Mouse (Mus musculus): Measurements from ENCODE around the gene Exo5. TPM values are rescaled to one million over a fixed set of nuclear protein-coding genes. Genes with fewer than 3 reads are reported as not detected.

Gene Exo5
- polyA plus RNA-seq, 1 experiment, result 11.7 TPM

DNA sequence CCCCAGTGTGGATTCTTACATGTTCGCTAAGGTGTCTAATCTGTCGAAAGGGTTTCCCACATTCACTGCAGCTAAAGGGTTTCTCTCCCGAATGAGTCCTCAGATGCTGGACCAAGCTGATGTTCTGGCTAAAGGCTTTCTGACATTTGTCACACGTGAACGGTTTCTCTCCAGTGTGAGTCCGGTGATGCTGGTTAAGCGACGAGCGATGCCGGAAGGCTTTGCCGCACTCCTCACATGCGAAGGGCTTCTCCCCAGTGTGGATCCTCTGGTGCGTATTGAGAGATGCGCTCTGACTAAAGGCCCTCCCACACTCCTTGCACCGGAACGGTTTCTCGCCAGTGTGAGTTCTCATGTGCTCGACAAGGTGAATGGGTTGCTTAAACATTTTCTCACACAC is 5.9 kb upstream of the Exo5 start:
- Histone ChIP-seq H3K4me3 (ENCODE audit: control insufficient read depth, insufficient read depth, low read length) (no peak overlapping the region), H3K27ac (ENCODE audit: control insufficient read depth, insufficient read depth, low read length) (no peak overlapping the region), H3K36me3 (ENCODE audit: control insufficient read depth, insufficient read depth, low read length) (no peaks in the 10 kb centered on the region), H3K4me1 (replicated peaks; ENCODE audit: control insufficient read depth, insufficient read depth, low read length) (no peaks in the 10 kb centered on the region), H3K27me3 (ENCODE audit: control insufficient read depth, insufficient read depth, low read length) (no peaks in the 10 kb centered on the region)
- 97% methylated on average over 18 of the region's 18 CpGs for WGBS
- TF ChIP-seq POLR2A (IDR thresholded peaks at IDR 0.05; ENCODE audit: control insufficient read depth, extremely low read depth, insufficient read depth, low read length, poor library complexity) (no peak), CTCF (IDR thresholded peaks at IDR 0.05; ENCODE audit: borderline replicate concordance, control insufficient read depth, extremely low read depth, insufficient read depth, low read length, poor library complexity) (no peak)
- no peak for DNase-seq

DNA sequence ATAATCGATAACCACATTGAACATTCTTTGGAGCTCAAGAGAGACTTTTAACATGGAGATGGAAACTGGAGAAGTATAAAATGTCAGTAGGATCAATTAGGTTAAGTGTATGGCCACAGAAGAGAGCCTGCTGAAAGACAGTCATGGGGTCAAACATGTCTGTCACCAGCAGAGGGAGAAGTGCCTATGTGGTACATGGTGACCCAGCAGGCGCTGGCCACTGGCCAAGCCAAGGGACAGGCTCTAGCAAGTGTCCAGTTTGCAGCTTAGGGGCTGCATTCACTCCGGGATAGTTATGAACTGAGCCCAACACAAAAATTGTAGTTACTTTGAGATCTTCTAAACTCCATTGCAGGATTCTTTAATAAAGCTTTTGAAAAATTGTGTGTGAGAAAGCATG is 3.9 kb upstream of the Exo5 start:
- H3K4me1 ChIP-seq (replicated peaks; ENCODE audit: control insufficient read depth, insufficient read depth, low read length), result no peaks in the 10 kb centered on the region
- no peaks in the 10 kb centered on the region for H3K27me3 ChIP-seq (ENCODE audit: control insufficient read depth, insufficient read depth, low read length)
- no peaks in the 10 kb centered on the region for H3K36me3 ChIP-seq (ENCODE audit: control insufficient read depth, insufficient read depth, low read length)
- no peak for TF ChIP-seq CTCF (IDR thresholded peaks at IDR 0.05; ENCODE audit: borderline replicate concordance, control insufficient read depth, extremely low read depth, insufficient read depth, low read length, poor library complexity)
- TF ChIP-seq POLR2A (IDR thresholded peaks at IDR 0.05; ENCODE audit: control insufficient read depth, extremely low read depth, insufficient read depth, low read length, poor library complexity), result no peak
- WGBS, result 94% methylated on average over 3 of the region's 3 CpGs
- no peak overlapping the region for H3K27ac ChIP-seq (ENCODE audit: control insufficient read depth, insufficient read depth, low read length)
- DNase-seq, result no peak
- H3K4me3 ChIP-seq (ENCODE audit: control insufficient read depth, insufficient read depth, low read length), result no peak overlapping the region

DNA sequence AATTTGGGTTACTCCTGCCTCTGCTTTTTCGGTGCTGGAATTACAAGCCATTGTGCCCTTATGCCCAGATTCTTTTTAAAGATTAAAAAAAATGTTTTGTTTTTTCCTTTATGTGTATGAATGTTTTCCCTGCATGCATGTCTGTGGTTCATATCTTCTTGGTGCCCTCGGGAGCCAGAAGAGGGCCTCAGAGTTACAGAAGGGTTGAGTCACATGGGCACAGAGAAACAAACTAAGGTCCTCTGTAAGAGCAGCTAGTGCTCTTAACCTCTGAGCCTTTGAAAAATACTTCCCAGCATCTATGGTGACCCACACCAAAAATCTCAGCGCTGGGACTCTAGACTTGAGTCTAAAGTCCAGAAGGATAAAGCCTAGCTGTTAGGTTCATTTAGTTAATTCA is 569 bp upstream of the Exo5 start:
- peak overlapping the region; percentile 93; the same call in 1 of the 2 replicates for H3K4me3 ChIP-seq (ENCODE audit: control insufficient read depth, insufficient read depth, low read length)
- 12% methylated on average over 3 of the region's 3 CpGs for WGBS
- H3K27ac ChIP-seq (ENCODE audit: control insufficient read depth, insufficient read depth, low read length), result peak overlapping the region; percentile 66
- peaks cover 8% of the 10 kb centered on the region for H3K36me3 ChIP-seq (ENCODE audit: control insufficient read depth, insufficient read depth, low read length)
- H3K27me3 ChIP-seq (ENCODE audit: control insufficient read depth, insufficient read depth, low read length), result no peaks in the 10 kb centered on the region
- no peaks in the 10 kb centered on the region; the same call in 1 of the 2 replicates for H3K4me1 ChIP-seq (replicated peaks; ENCODE audit: control insufficient read depth, insufficient read depth, low read length)
- peak; percentile 65 for DNase-seq
- no peak for TF ChIP-seq CTCF (IDR thresholded peaks at IDR 0.05; ENCODE audit: borderline replicate concordance, control insufficient read depth, extremely low read depth, insufficient read depth, low read length, poor library complexity)
- TF ChIP-seq POLR2A (IDR thresholded peaks at IDR 0.05; ENCODE audit: control insufficient read depth, extremely low read depth, insufficient read depth, low read length, poor library complexity), result no peak

DNA sequence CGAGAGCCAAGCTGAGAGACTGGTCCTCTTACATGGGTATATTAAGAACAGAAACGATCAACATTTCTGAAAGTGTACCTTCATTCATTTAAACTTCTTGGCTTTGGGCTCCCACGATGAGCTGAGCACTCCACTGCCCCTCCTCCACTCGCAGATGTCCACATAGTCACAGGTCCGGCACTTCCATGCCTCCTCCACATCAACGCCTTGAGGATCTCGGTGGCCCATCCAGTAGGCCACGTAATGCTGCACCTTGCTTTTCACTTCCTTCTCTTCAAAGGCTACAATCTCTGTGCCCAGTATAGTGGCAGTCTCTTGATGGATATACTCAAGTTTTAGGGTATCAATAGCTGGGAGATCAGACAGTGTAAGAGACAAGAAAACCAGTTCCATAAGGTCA is 3.4 kb downstream of the Exo5 start:
- H3K4me1 ChIP-seq (replicated peaks; ENCODE audit: control insufficient read depth, insufficient read depth, low read length), result no peaks in the 10 kb centered on the region; the same call in 1 of the 2 replicates
- no peaks in the 10 kb centered on the region for H3K27me3 ChIP-seq (ENCODE audit: control insufficient read depth, insufficient read depth, low read length)
- H3K4me3 ChIP-seq (ENCODE audit: control insufficient read depth, insufficient read depth, low read length), result no peak overlapping the region
- 97% methylated on average over 8 of the region's 8 CpGs for WGBS
- DNase-seq, result no peak
- H3K36me3 ChIP-seq (ENCODE audit: control insufficient read depth, insufficient read depth, low read length), result peaks cover 8% of the 10 kb centered on the region
- TF ChIP-seq CTCF (IDR thresholded peaks at IDR 0.05; ENCODE audit: borderline replicate concordance, control insufficient read depth, extremely low read depth, insufficient read depth, low read length, poor library complexity) (no peak), POLR2A (IDR thresholded peaks at IDR 0.05; ENCODE audit: control insufficient read depth, extremely low read depth, insufficient read depth, low read length, poor library complexity) (no peak)
- H3K27ac ChIP-seq (ENCODE audit: control insufficient read depth, insufficient read depth, low read length), result no peak overlapping the region

DNA sequence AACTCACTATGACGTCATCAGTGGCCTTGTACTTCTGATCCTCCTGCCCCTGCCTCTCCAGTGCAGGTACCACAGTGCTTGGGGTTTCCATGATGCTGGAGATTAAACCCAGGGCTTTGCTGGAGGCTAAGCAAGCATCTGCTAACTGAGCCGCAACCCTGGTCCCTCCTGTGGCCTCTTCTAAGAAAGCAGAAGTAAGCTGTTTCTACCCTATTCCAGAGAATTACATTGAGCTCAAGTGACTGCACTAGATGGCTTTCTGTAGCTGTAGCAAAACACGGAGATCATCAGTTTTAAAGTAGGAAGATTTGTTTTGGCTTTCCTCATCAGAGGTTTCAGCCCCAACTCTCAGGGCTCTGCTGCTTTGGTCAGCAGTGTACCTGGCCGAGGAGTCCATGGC is 10.3 kb downstream of the Exo5 start:
- no peak overlapping the region for H3K4me3 ChIP-seq (ENCODE audit: control insufficient read depth, insufficient read depth, low read length)
- H3K27me3 ChIP-seq (ENCODE audit: control insufficient read depth, insufficient read depth, low read length), result no peaks in the 10 kb centered on the region
- no peak for TF ChIP-seq POLR2A (IDR thresholded peaks at IDR 0.05; ENCODE audit: control insufficient read depth, extremely low read depth, insufficient read depth, low read length, poor library complexity)
- no peak for TF ChIP-seq CTCF (IDR thresholded peaks at IDR 0.05; ENCODE audit: borderline replicate concordance, control insufficient read depth, extremely low read depth, insufficient read depth, low read length, poor library complexity)
- WGBS, result 33% methylated on average over 4 of the region's 4 CpGs
- no peak overlapping the region for H3K27ac ChIP-seq (ENCODE audit: control insufficient read depth, insufficient read depth, low read length)
- no peaks in the 10 kb centered on the region for H3K36me3 ChIP-seq (ENCODE audit: control insufficient read depth, insufficient read depth, low read length)
- DNase-seq, result no peak
- no peaks in the 10 kb centered on the region for H3K4me1 ChIP-seq (replicated peaks; ENCODE audit: control insufficient read depth, insufficient read depth, low read length)

DNA sequence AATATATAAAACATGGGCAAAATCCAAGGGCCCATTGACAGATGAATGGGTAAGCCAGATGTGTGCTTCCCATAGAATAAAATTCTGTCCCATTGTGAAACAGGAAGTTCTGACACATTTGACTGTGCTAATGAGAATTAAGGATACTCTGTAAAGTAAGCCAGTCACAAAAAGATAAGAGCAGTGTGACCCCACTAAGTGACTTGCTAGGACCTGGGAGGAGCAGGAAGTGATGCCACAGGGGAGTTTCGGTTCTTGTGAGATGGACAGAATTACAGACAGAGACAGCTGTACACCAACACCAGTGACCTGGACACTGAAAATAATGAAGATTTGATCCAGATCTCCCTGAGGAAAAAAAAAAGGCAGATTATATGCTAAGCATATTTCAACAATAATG is 11.0 kb downstream of the Exo5 start:
- no peak for DNase-seq
- Histone ChIP-seq H3K4me3 (ENCODE audit: control insufficient read depth, insufficient read depth, low read length) (no peak overlapping the region), H3K36me3 (ENCODE audit: control insufficient read depth, insufficient read depth, low read length) (no peaks in the 10 kb centered on the region), H3K27me3 (ENCODE audit: control insufficient read depth, insufficient read depth, low read length) (no peaks in the 10 kb centered on the region), H3K4me1 (replicated peaks; ENCODE audit: control insufficient read depth, insufficient read depth, low read length) (no peaks in the 10 kb centered on the region), H3K27ac (ENCODE audit: control insufficient read depth, insufficient read depth, low read length) (no peak overlapping the region)
- no peak for TF ChIP-seq CTCF (IDR thresholded peaks at IDR 0.05; ENCODE audit: borderline replicate concordance, control insufficient read depth, extremely low read depth, insufficient read depth, low read length, poor library complexity)
- TF ChIP-seq POLR2A (IDR thresholded peaks at IDR 0.05; ENCODE audit: control insufficient read depth, extremely low read depth, insufficient read depth, low read length, poor library complexity), result no peak
- WGBS, result 54% methylated on average over 1 of the region's 1 CpGs

DNA sequence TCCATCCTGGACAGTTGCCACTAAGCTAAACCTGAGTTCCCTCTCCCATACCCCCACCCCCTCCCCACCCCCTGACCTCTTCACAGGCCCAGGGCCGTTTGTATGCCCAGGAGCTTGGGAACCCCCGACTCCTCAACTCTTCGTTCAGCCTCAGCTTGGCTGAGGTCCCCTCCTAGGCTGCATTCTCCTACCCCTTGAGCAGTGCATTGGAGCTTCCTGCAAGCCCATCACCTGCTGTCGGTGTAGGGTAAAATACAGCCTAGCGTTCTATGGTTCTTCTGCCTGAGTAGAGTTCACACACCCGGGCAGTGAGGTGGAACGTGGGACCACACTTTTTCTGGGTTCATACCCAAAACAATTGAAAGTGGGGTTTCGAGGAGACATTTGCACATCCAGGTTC is 11.4 kb downstream of the Exo5 start:
- Histone ChIP-seq H3K36me3 (ENCODE audit: control insufficient read depth, insufficient read depth, low read length) (no peaks in the 10 kb centered on the region), H3K27ac (ENCODE audit: control insufficient read depth, insufficient read depth, low read length) (no peak overlapping the region), H3K4me1 (replicated peaks; ENCODE audit: control insufficient read depth, insufficient read depth, low read length) (no peaks in the 10 kb centered on the region), H3K27me3 (ENCODE audit: control insufficient read depth, insufficient read depth, low read length) (no peaks in the 10 kb centered on the region), H3K4me3 (ENCODE audit: control insufficient read depth, insufficient read depth, low read length) (no peak overlapping the region)
- WGBS, result 85% methylated on average over 8 of the region's 8 CpGs
- no peak for TF ChIP-seq POLR2A (IDR thresholded peaks at IDR 0.05; ENCODE audit: control insufficient read depth, extremely low read depth, insufficient read depth, low read length, poor library complexity)
- TF ChIP-seq CTCF (IDR thresholded peaks at IDR 0.05; ENCODE audit: borderline replicate concordance, control insufficient read depth, extremely low read depth, insufficient read depth, low read length, poor library complexity), result no peak
- no peak for DNase-seq

Measured in thymus, adult 2 months (tissue).